Mouse (Mus musculus) brain, embryonic 18.5 days (tissue): ENCODE data around the gene Dnah9.

Experiments used
- DNase-seq: peaks from one replicate; pipeline ENCODE4 v3.0.0-alpha.2; 2012; ENCODE audit warnings: low read depth, low spot score

The Dnah9 gene

DNA sequence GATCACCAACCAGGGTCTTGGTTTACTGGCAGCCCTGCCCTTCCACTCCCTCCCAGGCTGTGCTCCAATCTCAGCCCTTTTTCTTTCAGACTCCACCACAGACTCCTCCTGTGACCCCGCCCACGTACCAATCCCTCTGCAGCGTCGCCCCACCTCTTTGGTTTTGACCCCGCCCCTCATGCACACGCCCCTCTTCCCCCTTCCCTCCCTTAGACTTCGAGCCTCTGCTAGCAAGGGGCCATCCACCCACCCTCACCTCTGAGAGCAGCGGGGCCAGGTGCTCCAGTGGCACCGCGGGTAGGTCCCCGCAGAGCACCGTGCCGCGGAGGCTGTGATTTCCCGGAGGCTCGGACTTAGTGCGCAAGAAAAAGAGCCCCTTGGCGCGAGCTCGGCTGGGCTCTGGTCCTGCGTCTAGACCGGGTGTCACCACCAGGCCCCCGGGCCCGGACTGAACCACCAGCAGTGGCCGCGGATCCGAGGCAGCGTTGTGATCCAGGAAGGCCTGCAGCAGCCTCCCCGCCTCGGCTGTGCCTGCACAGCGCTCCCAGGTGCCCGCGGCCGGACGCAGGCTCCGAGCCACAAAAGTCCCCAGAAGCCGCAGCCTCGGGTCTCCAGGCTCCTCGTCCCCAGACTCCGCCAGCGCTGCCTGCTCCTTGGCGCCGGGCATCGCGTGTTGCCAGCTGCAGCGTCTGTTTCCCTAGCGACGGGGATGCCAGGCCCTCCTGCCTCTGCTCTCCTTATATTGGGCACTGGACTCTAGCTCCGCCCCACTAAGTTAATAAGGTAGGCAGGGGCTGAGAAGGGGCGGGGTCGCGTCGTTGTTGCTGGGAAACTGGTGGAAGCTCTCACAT, at the start of gene Dnah9:
TSS of gene Dnah9 (minus strand) at position 751 of the 851 bp plus-strand sequence.
- peak; percentile 86 for DNase-seq

DNA sequence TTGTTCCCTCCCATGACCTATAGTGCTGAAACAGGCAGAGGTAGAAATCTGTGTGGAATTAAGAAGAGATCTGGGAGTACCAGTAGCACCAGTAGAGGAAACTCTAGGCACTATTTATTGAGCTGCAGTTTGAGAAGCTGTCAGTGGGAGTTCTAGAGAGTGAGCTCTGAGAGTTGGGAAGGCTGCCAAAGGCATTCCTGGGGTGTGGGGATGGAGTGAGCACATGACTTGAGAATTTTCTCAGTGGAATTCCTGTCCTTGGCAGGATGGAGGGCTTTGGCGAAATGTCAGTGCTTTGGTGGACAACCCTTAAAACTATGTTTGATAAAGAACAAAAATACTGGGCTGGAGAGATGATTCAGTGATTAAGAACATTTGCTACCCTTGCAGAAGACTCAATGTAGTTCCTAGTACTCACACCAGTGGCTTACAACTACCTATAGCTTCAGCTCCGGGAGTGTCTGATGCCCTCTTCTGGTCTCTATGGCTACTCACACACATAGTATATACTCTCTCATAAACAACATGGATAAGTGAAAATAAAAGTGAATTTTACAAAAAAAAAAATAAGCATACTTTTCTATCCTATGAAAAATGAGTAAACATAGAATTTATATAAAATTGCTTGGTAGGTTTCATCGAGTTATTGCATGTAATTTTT, 20.4 kb upstream of the Dnah9 start:
- DNase-seq: no peak

DNA sequence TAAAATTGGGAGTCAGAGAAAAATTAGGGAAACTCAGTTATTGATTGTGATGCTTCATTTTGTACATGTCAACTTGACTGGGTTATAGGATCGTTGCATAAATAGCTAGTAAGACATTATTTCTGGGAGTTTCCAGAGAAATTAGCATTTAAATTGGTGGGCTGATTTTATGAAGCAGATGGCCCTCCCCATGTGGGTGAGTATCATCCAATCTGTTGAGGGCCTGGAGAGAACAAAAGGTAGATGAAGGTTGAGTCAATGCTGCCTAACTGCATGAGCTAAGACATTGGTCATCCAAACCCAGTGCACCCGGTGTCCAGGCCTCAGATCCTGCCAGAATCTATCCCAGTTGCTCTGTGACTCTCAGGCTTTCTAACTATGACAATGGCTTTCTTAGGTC, 19.8 kb upstream of the Dnah9 start:
- no peak for DNase-seq

DNA sequence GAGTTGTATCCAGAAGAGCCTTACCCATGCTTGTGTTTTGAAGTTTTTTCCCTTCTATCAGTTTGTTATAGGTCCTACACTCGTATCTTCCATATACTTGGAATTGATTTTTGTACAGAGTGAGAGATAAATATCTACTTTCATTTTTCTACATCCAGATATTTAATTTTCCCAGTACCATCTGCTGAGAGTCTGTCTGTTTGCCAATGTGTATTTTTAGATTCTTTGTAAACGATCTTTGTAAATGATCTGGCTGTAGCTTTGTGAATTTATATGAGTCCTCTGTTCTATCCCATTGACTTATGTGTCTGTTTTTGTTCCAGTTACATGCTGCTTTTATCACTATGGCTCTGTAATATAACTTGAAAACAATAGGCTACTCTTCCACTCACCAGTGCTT, 9.4 kb upstream of the Dnah9 start:
- DNase-seq: no peak

DNA sequence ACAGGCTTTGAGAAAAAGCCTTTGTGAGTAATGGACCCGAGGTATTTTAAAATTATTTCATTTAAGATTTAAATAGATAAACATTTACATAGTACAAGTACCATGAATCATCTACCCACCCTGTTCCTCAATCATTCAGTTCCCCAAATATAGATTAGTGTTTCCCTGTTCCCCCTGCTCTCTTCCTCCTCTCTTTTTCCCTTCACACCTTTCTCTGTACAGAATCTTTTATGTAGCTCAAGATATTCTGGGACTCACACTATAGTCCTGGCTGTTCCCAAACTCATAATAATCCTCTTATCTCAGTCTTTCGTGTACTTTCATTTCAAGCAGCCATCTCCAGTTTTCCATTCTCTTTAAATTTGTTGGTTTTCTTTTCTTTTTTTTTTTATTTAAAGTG, 4.3 kb downstream of the Dnah9 start:
- DNase-seq: no peak

DNA sequence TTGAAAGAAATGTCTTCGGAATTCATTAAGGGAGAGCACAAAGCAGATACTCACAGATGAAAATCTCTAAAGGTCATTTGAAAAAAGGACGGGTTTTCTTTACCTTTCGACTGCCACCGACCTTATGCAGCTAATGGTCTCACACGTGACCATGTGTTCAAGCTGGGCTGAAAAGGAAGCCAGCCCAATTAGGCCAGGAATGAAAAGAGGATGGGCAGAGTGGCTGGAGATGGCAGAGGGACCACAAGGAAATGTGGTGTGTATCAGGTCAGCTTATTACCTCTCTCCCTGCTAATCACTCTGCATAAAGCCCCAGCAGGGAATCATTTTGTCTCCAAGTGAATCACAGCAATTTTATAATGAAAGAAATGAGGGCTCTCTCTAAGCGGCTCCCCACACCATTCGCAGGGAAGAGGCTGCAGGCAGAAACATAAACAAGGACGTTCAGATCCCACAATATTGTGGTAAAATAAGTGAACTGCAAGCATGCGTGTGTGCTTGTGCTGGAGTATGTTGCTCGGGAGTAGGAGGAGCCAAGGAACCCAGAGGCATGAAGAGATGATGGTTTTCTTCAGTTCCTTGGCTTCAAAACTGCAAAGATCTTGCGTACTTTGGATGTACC, 27.6 kb downstream of the Dnah9 start:
- no peak for DNase-seq

DNA sequence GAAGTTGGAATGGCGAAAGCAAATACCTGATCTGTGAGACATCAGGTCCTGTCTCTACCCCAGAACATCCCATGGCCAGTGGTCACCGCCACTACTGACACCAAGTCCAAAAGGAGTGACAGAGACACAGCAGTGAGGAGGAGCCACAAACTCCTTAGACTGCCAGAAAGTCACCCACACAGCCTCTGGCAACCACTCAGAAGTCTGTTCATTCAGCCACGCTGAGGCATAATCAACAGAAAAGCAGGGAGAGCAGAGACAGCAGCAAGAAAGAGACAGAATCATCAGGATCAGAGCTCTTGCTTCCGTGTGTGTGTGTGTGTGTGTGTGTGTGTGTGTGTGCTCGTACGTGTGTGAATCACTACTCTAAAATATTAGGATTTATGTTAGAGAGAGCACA, 33.5 kb downstream of the Dnah9 start:
- no peak for DNase-seq

DNA sequence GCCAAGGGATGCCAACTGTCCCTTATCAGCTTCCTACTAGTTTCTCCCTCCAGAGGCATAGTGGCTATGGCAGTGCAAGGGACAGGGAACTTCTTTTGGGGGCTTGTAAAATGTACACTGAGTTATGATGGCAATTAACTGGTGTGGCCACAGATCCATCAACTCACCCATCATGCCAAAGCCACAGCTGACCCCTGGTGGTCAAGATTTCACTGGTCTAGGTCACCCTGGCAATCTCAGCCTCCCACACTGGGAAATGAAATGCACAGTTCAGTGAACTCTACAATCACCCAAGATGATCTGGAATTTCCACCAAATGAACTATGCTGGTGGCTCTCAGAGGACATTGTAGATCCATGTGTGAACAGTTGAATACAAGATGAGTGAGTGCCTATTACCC, 42.2 kb downstream of the Dnah9 start:
- no peak for DNase-seq

DNA sequence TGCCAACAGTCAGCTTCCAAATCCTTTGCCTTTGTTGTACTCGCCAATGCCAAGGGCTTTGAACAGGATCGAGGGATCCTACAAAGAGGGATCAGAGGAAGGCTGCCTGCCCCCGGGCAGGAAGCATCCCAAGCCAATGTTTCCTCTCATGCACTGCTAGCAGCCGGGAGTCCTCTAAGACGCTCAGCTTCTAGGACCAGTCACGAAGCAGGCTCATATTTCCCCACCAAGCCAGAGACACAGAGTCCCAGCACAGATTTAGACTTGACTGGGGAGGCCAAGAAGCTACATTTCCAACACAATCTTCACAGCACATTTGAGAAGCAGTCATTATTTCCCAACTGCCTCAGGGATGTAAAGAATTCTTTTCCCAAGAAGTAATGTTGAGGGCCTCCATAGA, 43.9 kb downstream of the Dnah9 start:
- DNase-seq: no peak

DNA sequence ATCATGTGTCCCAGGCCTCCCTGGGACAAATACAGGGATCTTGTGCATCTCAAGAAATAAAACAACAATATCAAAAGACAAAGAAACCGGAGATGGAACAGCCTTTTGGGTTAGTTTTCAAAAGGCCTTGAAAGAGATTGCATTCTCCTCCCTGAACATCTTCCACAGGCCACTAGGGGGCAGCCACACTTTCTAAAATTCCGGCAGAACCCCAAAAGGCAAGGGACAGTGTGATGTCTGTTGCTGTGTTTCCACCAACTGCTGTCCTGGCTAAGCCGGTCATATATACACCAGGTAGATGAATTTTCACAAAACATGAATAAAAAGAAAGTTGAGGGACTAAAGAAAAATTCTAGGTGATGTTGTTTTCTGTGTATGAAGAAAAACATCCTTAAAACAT, 46.3 kb downstream of the Dnah9 start:
- DNase-seq: peak; percentile 60

DNA sequence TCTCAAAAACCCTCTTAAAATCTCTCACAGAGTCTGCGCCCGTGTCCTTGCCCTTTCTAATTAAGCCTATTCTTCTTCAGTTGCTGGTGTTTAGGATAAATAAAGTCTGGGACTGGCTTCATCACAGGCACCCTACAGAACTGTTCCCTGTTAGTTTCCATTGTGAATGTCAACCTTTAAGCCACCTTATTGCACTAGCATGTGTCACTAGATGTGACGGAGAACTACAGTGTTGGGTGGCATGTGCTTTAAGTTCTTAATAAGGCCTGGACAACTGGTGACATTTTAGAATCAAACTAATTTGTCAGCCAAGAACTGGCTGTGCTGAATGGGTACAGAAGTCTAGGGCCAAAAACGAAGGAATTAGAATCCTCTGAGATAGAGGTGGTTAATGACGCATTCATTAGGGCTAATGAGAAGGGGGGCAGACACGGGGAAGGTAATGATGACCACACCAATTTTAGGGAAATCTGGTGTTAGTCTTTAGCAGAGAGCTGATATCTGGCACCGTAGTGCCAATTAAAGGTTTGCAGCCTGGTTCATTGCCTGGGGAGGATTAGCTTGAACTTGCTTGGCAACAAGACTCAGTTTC, 84.6 kb downstream of the Dnah9 start:
- no peak for DNase-seq

DNA sequence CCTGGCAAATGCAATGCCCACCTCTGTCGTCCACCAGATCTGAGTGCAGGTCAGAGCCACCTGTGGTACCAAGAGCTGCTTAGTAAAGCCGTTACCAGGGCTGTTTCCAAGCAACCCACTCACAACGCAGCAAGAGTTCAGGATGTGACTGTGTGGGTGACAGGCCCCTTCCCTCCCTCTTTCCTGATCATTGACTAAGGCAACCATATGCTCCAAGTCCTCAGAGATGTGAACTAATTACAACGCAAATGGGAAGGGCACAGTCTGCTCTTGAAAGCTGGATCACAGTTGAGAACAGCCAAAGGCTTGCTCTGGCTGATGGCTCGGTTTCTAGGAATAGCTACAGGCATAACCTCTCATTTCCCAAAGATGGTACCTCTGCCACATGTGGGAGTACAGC, 95.4 kb downstream of the Dnah9 start:
- no peak for DNase-seq

DNA sequence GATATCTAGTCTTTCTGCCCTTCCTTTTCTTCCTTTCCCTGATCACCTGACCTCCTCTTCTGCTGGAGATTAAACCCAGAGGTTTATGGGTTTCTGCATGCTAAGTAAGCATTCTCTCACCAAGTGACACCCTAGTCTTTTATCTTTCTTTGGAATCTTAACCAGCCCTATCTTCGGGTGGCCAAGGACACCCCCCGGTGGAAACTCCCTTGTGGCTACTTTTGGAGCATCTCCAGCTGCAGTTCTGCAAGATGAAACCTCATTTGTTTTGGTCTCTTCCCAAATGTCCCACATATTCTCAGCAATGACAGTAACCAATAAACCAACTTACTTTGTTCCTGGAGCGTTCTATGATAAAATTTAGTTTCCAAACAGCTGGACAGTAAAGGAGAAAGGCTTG, 109.4 kb downstream of the Dnah9 start:
- DNase-seq: no peak

DNA sequence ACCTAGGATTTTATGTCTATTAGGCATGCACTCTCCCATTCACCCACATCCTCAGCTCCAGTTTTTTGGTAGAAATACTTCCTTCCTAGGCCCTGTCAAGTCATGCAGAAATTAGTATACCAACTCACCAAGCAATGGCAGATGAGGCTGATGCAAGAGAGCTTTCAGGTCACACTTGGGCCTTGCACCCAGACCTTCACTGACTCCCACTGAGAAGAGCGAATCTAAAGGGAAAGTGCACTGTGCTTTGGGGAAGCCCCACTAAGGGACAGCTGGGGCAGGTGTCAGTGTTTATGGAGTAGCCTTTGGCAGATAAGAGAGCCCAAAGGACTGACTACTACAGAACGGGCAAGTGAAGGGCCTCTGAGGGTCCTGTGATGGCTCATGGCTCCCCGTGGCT, 117.1 kb downstream of the Dnah9 start:
- DNase-seq: no peak

DNA sequence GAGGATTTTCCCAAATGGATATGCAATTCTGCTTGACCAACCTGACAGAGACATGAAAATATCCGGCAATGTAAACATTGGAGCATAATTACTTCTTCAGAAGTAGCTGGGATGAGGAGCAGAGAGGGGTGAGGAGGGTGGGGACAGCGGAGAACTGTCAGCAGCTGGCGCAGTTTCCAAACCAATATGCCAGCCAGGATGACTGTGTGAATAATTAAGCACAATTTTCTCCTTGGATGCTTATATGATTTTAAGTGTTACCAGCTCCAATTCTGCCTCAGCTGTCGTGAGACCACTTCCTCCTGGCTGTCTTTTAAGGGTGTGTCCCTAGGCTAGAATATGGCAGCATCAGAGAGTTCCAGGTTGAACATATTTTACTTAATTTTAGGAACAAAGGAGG, 119.2 kb downstream of the Dnah9 start:
- no peak for DNase-seq

DNA sequence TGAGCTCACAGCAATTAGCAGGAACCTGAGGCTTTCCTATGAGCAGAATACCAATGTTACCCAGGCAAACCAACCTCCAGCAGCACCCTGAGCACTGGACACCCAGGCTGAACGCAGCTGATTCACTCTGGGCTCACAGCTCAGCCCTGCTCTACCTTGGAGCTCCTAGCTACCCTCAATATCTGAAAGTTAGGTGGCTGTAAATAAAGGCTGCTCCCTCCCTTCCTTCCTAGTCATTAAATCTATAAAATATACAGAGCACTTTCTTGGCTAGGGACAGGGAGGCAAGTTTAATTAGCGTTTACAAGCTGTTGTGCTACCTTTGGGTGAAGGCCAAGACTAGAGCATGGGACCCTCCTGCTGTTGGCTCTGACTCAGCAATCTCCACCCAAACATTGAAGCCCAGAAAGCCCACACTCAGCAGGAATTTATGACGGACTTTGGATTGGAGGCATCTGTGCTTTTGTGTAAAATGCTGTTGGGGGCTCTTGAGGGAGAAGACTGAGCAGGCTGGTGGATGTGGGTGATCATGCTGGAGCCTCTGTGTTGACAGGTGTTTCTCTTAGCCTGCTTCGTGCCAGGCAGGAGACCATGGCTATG, 121.7 kb downstream of the Dnah9 start:
- DNase-seq: peak; percentile 55

DNA sequence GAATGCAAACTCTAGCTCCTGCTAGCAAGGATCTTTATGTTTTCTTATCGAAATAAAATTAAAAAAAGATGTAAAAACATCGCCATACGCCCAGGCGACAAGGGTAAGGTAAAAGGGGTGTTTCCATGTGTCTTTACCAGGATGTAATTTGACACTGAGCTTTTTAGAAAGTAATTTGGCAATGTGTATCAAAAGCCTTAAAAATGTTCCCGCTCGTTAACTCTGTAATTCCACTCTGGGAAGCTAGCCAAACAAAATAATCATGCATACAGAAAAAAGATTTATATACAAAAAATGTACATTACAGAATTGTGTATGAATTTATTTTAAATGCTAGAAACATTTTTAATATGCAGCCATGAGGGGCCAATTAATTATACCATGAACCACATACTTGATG, 124.7 kb downstream of the Dnah9 start:
- DNase-seq: no peak

DNA sequence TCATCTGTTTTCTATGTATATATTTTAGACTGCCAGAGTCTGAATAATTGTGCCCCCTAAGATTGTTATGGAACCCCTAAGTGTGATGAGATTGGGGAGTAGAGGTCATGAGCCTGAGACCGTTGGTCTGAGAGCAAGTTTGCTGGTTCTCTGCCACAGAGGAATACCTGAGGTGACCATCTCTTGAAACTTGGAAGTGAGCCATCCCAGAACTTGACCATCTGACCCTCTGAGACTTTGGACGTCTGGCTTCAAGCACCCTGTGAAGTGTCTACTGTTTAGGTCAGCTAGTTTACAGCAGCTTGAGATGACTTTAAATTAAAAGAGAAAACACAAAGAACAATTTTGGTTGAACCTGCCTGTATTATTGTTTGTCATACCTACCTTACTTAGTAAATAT, 125.8 kb downstream of the Dnah9 start:
- no peak for DNase-seq

DNA sequence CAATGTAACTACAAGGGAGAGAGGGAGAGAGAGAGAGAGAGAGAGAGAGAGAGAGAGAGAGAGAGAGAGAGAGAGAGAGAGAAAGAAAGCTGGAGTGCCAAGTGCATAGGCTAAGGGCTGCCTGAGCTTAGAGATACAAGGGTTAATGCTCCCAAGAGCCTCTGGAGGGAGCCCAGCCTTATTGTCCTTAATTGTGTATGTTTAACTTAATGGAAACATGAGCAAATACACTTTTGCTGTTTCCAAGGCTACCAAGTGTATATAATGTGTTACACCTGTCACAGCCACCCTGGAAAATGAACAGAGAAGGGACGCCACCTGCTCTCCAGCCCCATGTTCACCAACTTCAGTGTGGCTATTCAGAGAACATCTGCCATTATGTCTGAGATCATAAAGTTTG, 142.6 kb downstream of the Dnah9 start:
- DNase-seq: no peak

DNA sequence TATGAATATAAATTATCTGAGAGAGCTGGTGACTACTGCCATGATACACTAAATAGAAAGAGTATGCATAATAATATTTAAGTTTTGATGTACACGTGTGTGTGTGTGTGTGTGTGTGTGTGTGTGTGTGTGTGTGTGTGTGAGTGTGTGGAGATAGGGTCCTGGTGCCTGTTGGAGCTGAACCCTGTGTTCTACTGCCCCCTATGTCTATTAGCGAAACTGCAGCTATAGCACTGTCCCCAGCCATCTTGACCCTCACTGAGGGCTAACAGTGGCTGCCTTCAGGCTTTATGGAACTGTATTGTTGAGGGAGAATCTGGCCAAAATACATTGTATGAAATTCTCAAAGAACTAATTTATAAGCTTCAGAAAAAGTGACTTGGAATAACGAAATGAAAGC, 192.5 kb downstream of the Dnah9 start:
- DNase-seq: no peak

DNA sequence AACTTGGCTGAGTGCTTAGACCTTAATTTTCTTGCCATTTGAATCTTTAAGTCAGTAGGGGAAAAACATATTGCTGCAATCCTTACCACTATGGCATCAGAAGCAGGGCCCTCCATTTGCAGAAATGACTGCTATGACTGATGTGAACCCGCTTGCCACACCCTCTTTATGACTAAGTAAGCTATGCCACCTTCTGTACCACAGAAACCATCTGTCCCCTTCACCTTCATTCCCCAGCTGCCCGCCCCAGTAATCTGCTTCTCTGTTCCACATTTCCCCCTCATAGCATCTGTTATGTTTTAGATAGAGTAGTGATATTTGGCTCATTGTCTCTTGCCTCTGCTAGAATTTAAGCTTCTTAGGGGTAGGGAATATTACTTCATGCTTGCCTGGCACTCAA, 237.6 kb downstream of the Dnah9 start:
- no peak for DNase-seq

DNA sequence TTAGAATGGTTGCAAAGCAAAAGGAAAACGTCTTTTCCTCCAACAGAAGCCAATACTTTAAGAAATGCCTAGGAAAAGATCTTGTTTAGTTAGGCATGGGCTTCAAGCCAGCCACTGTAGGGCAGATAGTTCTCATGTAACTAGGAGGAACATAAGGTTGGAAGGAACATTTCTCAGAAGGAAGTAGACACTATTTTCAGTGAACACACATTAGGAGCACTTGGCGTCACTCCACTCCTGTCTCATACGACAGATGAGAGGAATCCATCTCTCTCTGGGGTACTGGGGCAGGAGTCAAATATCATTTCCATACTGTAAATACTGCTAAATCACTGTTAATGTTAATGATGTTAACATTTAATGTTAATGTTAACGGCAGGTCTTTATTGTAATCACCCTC, 238.0 kb downstream of the Dnah9 start:
- DNase-seq: no peak
